Mouse (Mus musculus): ENCODE results near the gene Eaf2. TPM values are rescaled to one million over a fixed set of nuclear protein-coding genes. Genes with fewer than 3 reads are reported as not detected.

Eaf2 gene
- polyA plus RNA-seq, 1 experiment from 2014 or later, result 0.41 TPM

DNA sequence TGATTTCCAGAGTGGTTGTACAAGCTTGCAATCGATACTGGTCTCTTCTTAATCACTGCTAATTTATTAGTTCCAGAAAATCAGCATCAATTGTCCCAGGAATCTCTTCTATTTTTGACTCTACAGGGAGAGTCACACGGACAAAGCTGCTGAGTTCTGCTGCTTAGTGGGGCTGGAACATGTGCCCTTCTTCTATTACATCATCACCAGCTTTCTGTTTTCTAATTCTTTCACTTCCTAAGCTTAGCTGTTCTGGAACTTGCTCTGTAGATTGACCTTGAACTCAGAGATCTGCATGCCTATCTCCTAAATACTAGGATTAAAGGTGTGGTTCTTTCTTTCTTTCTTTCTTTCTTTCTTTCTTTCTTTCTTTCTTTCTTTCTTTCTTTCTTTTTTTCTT is 76.5 kb downstream of the Eaf2 start:
- no peaks in the 10 kb centered on the region for H3K27me3 ChIP-seq
- 52% methylated on average over 2 of the region's 2 CpGs for WGBS (ENCODE audit: insufficient replicate concordance)
- H3K4me3 ChIP-seq (replicated peaks), result no peak overlapping the region
- H3K4me1 ChIP-seq (replicated peaks), result no peaks in the 10 kb centered on the region
- H3K9ac ChIP-seq, result no peak overlapping the region
- H3K4me2 ChIP-seq, result no peak overlapping the region
- H3K9me3 ChIP-seq (replicated peaks), result no peaks in the 10 kb centered on the region
- H3K27ac ChIP-seq, result no peak overlapping the region
- DNase-seq (no peak), ATAC-seq (ENCODE audit: low read depth) (no peak)
- no peaks in the 10 kb centered on the region for H3K36me3 ChIP-seq

- Histone ChIP-seq H3K4me1 (replicated peaks) (no peaks in the 10 kb centered on the region), H3K9me3 (replicated peaks) (no peaks in the 10 kb centered on the region), H3K27ac (no peak overlapping the region), H3K27me3 (no peaks in the 10 kb centered on the region), H3K9ac (no peak overlapping the region), H3K4me2 (no peak overlapping the region), H3K4me3 (replicated peaks) (no peak overlapping the region), H3K36me3 (no peaks in the 10 kb centered on the region)
- WGBS (ENCODE audit: insufficient replicate concordance), result 56% methylated on average over 2 of the region's 2 CpGs
- DNase-seq (no peak), ATAC-seq (ENCODE audit: low read depth) (no peak)
Observed at GRCm38 (mm10) chr16:36794976-36795375, 79.8 kb downstream of the Eaf2 start.

DNA sequence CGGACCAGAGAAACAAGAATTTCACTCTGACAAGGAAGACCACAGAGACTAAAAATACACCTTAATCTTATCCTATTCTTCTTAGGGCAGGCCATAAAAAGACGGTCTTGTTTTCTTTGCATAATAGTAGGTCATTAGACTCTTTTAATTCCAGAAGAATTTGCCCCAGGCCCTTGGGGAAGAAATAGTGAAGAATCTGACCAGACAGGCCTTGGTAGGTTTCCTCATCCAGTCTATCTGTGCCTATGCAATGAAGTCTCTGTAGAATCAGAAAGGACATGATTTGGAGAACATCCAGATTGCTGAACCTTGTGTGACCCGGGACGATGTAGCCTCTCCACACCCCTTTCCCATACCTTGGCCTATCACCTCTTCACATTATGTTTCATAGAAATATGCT is 84.6 kb downstream of the Eaf2 start:
- H3K36me3 ChIP-seq, result no peaks in the 10 kb centered on the region
- H3K9ac ChIP-seq, result no peak overlapping the region
- H3K27me3 ChIP-seq, result no peaks in the 10 kb centered on the region
- H3K4me1 ChIP-seq (replicated peaks), result no peaks in the 10 kb centered on the region
- no peak for DNase-seq
- ATAC-seq (ENCODE audit: low read depth), result no peak
- H3K4me2 ChIP-seq, result no peak overlapping the region
- WGBS (ENCODE audit: insufficient replicate concordance), result 73% methylated on average over 4 of the region's 4 CpGs
- H3K9me3 ChIP-seq (replicated peaks), result no peaks in the 10 kb centered on the region
- H3K27ac ChIP-seq, result no peak overlapping the region
- H3K4me3 ChIP-seq (replicated peaks), result no peak overlapping the region

DNA sequence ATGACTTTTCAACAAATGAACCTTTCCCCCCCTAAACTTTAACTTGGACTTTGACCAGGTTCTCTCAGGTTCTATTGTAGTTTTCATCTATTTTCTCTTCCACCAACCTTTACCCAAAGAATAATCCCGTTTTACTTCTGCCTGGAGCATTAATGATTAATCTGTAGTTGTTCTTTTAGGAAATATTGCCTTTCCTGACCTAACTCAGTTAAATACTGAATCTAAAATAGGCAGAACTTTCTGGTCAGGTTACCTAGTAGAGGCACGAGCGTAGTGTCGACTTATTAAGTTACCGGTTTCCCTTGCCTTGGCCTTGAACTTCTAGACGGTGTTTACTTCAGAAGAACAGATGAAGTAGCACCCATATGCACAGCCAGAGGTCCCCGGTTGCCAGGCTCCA is 88.3 kb downstream of the Eaf2 start:
- Histone ChIP-seq H3K27ac (no peak overlapping the region), H3K4me1 (replicated peaks) (no peaks in the 10 kb centered on the region), H3K36me3 (no peaks in the 10 kb centered on the region), H3K9ac (no peak overlapping the region), H3K4me2 (no peak overlapping the region), H3K4me3 (replicated peaks) (no peak overlapping the region), H3K27me3 (no peaks in the 10 kb centered on the region), H3K9me3 (replicated peaks) (no peaks in the 10 kb centered on the region)
- WGBS (ENCODE audit: insufficient replicate concordance), result 71% methylated on average over 7 of the region's 7 CpGs
- DNase-seq, result no peak
- ATAC-seq (ENCODE audit: low read depth), result no peak

DNA sequence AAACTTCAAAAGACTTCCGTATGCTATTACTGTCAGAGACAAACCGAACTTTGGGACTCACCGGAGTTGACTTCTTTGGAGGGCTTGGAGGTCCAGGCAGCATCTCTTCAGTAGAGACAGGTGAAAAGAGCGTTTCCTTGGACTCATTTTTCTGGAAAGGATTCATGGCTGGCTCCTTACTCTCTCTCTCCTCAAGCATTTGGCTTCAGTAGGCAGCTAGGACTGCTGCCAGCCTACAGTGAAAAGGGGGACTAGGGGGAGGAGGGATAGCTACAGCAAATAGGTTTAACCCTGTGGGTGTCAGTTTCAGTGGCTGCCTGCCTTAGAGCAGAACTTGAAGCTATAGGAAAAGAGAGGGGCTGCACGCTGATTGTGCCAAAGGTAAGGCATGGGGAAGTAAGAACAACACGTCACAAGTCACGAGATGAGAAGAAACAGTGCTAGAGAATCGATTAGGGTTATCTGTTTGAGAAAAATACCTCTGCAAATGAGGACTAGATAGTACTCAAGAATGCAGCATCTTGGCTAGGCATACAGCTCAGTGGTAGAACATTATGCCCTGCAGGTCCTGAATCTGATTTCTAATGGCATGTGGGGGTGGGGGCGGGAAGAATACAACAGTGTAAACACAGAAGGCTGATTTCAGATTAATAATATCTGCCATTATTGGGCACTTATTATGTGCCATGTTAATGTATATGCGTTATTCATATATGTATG is 90.0 kb downstream of the Eaf2 start, which contains the start of gene Slc15a2:
Gene Slc15a2, minus strand, starts transcription at position 369 of the 720 bp plus-strand sequence.
- Histone ChIP-seq H3K9ac (no peak within 1 kb of the TSS), H3K9me3 (replicated peaks) (no peaks in the 10 kb centered on the region), H3K4me3 (replicated peaks) (no peak within 1 kb of the TSS), H3K4me1 (replicated peaks) (no peaks in the 10 kb centered on the region), H3K27ac (no peak within 1 kb of the TSS), H3K4me2 (no peak within 1 kb of the TSS), H3K36me3 (no peaks in the 10 kb centered on the region), H3K27me3 (no peaks in the 10 kb centered on the region)
- DNase-seq (no peak), ATAC-seq (ENCODE audit: low read depth) (no peak)
- 56% methylated on average over 10 of the region's 10 CpGs for WGBS (ENCODE audit: insufficient replicate concordance)

- Histone ChIP-seq H3K27me3 (no peaks in the 10 kb centered on the region), H3K9ac (no peak overlapping the region), H3K27ac (no peak overlapping the region), H3K4me2 (no peak overlapping the region), H3K4me1 (replicated peaks) (no peaks in the 10 kb centered on the region), H3K36me3 (no peaks in the 10 kb centered on the region), H3K4me3 (replicated peaks) (no peak overlapping the region), H3K9me3 (replicated peaks) (no peaks in the 10 kb centered on the region)
- ATAC-seq (ENCODE audit: low read depth) (no peak), DNase-seq (no peak)
- 80% methylated on average over 2 of the region's 2 CpGs for WGBS (ENCODE audit: insufficient replicate concordance)
Observed at GRCm38 (mm10) chr16:36784146-36784545, 90.7 kb downstream of the Eaf2 start.

- H3K36me3 ChIP-seq, result no peaks in the 10 kb centered on the region
- no peaks in the 10 kb centered on the region for H3K9me3 ChIP-seq (replicated peaks)
- H3K4me1 ChIP-seq (replicated peaks), result no peaks in the 10 kb centered on the region
- DNase-seq, result no peak
- WGBS (ENCODE audit: insufficient replicate concordance), result 74% methylated on average over 6 of the region's 6 CpGs
- no peak overlapping the region for H3K9ac ChIP-seq
- H3K27ac ChIP-seq, result no peak overlapping the region
- no peaks in the 10 kb centered on the region for H3K27me3 ChIP-seq
- ATAC-seq (ENCODE audit: low read depth), result no peak
- H3K4me2 ChIP-seq, result no peak overlapping the region
- H3K4me3 ChIP-seq (replicated peaks), result no peak overlapping the region
Observed at GRCm38 (mm10) chr16:36775658-36776057, 99.1 kb downstream of the Eaf2 start.

- Histone ChIP-seq H3K4me3 (replicated peaks) (no peak overlapping the region), H3K9ac (no peak overlapping the region), H3K4me2 (no peak overlapping the region), H3K36me3 (no peaks in the 10 kb centered on the region), H3K27ac (no peak overlapping the region), H3K4me1 (replicated peaks) (no peaks in the 10 kb centered on the region), H3K27me3 (no peaks in the 10 kb centered on the region), H3K9me3 (replicated peaks) (no peaks in the 10 kb centered on the region)
- 70% methylated on average over 5 of the region's 5 CpGs for WGBS (ENCODE audit: insufficient replicate concordance)
- no peak for ATAC-seq (ENCODE audit: low read depth)
- DNase-seq, result no peak
Observed at GRCm38 (mm10) chr16:36772996-36773395, 101.8 kb downstream of the Eaf2 start.

DNA sequence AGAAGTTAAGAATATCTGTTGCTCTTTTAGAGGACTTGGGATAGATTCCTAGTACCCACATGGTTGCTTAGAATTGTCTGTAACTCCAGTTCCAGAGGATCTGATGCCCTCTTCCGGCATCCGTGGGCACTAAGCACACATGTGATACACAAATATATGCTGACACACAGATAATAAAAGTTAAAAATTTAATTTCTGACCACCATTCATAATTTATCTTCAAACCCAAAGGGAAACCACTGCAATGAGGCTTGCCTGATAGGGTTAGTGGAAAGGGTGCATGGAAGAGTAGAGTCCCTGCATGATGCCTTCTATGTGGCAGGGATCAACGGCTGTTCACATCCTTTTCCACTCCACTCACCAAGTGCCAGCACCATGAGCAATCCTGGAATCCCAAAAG is 103.1 kb downstream of the Eaf2 start:
- 69% methylated on average over 3 of the region's 3 CpGs for WGBS (ENCODE audit: insufficient replicate concordance)
- no peaks in the 10 kb centered on the region for H3K9me3 ChIP-seq (replicated peaks)
- H3K4me3 ChIP-seq (replicated peaks), result no peak overlapping the region
- H3K27me3 ChIP-seq, result no peaks in the 10 kb centered on the region
- DNase-seq (no peak), ATAC-seq (ENCODE audit: low read depth) (no peak)
- H3K4me1 ChIP-seq (replicated peaks), result no peaks in the 10 kb centered on the region
- no peak overlapping the region for H3K9ac ChIP-seq
- no peaks in the 10 kb centered on the region for H3K36me3 ChIP-seq
- H3K4me2 ChIP-seq, result no peak overlapping the region
- H3K27ac ChIP-seq, result no peak overlapping the region

GRCm38 (mm10) chr16:36771244-36771643 is 103.6 kb downstream of the Eaf2 start:
- no peaks in the 10 kb centered on the region for H3K9me3 ChIP-seq (replicated peaks)
- H3K27me3 ChIP-seq, result no peaks in the 10 kb centered on the region
- ATAC-seq (ENCODE audit: low read depth) (no peak), DNase-seq (no peak)
- H3K9ac ChIP-seq, result no peak overlapping the region
- H3K36me3 ChIP-seq, result no peaks in the 10 kb centered on the region
- no peak overlapping the region for H3K4me2 ChIP-seq
- WGBS (ENCODE audit: insufficient replicate concordance), result 58% methylated on average over 2 of the region's 2 CpGs
- H3K4me1 ChIP-seq (replicated peaks), result no peaks in the 10 kb centered on the region
- H3K4me3 ChIP-seq (replicated peaks), result no peak overlapping the region
- no peak overlapping the region for H3K27ac ChIP-seq

GRCm38 (mm10) chr16:36770830-36771229 is 104.0 kb downstream of the Eaf2 start:
- H3K4me3 ChIP-seq (replicated peaks), result no peak overlapping the region
- H3K27me3 ChIP-seq, result no peaks in the 10 kb centered on the region
- H3K9ac ChIP-seq, result no peak overlapping the region
- no peak for DNase-seq
- no peak overlapping the region for H3K27ac ChIP-seq
- no peaks in the 10 kb centered on the region for H3K4me1 ChIP-seq (replicated peaks)
- ATAC-seq (ENCODE audit: low read depth), result no peak
- H3K4me2 ChIP-seq, result no peak overlapping the region
- 72% methylated on average over 4 of the region's 4 CpGs for WGBS (ENCODE audit: insufficient replicate concordance)
- H3K36me3 ChIP-seq, result no peaks in the 10 kb centered on the region
- no peaks in the 10 kb centered on the region for H3K9me3 ChIP-seq (replicated peaks)

GRCm38 (mm10) chr16:36770191-36770771 is 104.5 kb downstream of the Eaf2 start:
- Histone ChIP-seq H3K4me1 (replicated peaks) (no peaks in the 10 kb centered on the region), H3K27me3 (no peaks in the 10 kb centered on the region), H3K9ac (no peak overlapping the region), H3K36me3 (no peaks in the 10 kb centered on the region), H3K27ac (no peak overlapping the region), H3K9me3 (replicated peaks) (no peaks in the 10 kb centered on the region), H3K4me2 (no peak overlapping the region), H3K4me3 (replicated peaks) (no peak overlapping the region)
- ATAC-seq (ENCODE audit: low read depth), result peak; percentile 65
- WGBS (ENCODE audit: insufficient replicate concordance), result 60% methylated on average over 9 of the region's 13 CpGs
- DNase-seq, result peak; percentile 48
